Mouse (Mus musculus) lung, postnatal 4 days (tissue): Measurements from ENCODE around the gene Pdss2.

Experiments
- DNase-seq, 2 experiments: peaks; one replicate each; pipeline ENCODE4 v3.0.0; 2021

Pdss2 gene

DNA sequence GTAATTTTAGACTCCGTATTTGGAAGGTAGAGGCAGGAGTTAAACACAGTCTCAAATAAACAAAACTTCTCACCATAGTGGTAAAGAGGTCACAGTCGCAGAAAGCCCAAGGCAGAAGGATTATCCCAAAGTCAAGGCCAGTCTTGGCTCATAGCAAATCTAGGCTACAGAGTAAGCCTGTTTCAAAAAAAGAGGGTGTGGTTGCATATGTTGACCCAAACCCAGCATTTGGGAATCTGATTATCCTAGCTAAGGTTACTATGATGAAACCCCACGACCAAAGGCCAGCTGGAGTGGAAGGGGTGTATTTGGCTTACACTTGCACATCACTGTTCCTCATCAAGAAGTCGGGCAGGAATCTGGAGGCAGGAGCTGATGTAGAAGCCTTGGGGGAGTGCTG is 267.0 kb downstream of the Pdss2 start:
- DNase-seq, result no peak

- no peak for DNase-seq
Observed at GRCm38 (mm10) chr10:43489139-43489538, 267.9 kb downstream of the Pdss2 start.

GRCm38 (mm10) chr10:43489550-43489949 is 268.3 kb downstream of the Pdss2 start:
- no peak for DNase-seq

GRCm38 (mm10) chr10:43490034-43490433 is 268.7 kb downstream of the Pdss2 start:
- DNase-seq, result no peak

DNA sequence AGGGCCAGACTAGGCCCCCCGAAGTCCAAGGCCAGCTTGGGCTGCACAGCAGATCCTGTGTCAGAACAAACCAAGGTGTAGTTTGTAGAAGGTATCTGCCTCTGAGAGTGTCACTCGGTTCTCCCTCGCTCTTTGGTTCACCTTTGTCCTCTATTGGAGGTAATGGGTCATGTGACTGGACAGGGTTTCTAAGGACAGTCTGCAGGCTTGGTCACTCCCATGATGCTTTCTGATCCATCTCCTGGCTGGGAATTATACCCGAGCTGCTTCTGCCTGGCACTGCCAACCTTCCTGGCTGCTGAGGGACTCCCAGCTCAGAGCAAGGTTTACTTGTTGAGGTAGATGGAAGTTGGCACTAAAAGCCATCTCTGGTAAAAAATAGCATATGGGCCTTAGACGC is 269.6 kb downstream of the Pdss2 start:
- no peak for DNase-seq

GRCm38 (mm10) chr10:43502599-43502998 is 281.3 kb downstream of the Pdss2 start:
- no peak for DNase-seq

DNA sequence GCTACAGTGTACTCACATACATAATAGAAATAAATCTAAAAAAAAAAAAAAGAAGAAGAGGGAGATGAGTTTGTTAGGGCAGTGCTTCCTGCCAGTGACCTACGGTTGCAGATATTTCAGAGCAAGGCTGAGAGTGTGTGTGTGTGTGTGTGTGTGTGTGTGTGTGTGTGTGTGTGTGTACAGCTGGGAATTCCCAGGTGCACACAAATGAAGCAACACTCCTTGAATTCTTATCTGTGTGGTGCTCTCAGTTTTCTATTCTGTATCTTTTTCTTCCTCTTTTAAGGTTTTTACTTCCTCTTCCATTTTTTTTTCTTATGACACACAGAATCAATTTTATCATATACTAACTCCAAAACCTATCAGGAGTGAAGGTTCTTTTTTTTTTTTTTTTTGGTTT is 283.0 kb downstream of the Pdss2 start:
- DNase-seq, result no peak

GRCm38 (mm10) chr10:43507051-43507450 is 285.8 kb downstream of the Pdss2 start:
- DNase-seq, result no peak

DNA sequence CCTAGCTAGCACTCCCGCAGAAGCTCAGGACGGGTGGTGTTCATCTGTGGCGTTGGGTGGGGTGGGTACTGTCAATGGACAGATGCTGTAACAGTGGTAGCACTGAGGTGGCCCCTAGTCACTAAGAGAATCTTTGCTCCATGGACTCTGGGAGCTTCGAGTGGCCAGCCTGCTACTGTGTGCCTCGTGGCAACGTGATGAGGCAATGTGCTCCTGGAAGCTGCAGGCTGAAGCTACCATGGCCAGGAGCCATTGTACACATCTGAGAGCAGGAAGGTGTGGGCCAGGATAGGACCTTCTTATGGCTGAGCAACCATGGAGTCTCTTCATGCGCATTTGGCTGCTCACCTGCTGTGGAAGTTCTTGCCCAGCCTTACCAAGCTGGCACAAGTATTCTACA is 287.9 kb downstream of the Pdss2 start:
- no peak for DNase-seq

GRCm38 (mm10) chr10:43512976-43513375 is 291.7 kb downstream of the Pdss2 start:
- DNase-seq, result no peak
